In the genomic region with DNA sequence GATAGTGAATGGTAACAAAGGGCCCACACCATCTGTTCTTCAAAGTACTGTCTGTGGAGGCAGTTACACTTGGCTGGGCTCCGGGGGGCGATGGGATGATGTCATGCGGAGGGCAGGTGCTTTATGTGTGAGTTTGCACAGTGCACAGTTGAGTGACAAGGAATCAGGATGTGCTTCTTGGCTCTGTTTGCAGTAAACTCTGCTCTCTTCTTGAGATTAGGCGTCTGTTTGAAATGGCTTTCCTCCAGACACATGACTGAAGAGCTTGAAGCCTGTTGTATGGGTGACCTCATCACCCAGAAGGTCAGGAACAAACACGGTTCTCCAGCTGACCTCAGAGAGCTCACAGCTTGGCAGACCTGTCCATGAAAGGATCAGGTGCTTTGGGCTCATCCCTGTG, we compare ENCODE assay signal across 13 mouse cellular contexts. TPM values are rescaled to one million over a fixed set of nuclear protein-coding genes. Genes with fewer than 3 reads are reported as not detected.
DNase-seq lines count a peak whose midpoint lies in the region; ATAC-seq and TF ChIP-seq lines count a peak whose summit lies in the region.
"Had no signal": no experiment of that assay in that cellular context is flagged by ENCODE, and none has a peak within 500 bp of the region (broad histone marks: within the 10 kb centered on the region; RNA-seq: fewer than 3 reads in every experiment).

No protein-coding gene starts in this region.

- peak; percentile 13 for DNase-seq in adrenal gland, adult 2 months
- DNase-seq in adrenal gland, postnatal 4 days (ENCODE audit: low spot score in 2 of 2), result no peak
- DNase-seq in kidney, adult 2 months, result peak; percentile 30
- DNase-seq in kidney, adult 8-10 months, result no peak
- DNase-seq in lung, postnatal 14 days, result peak; percentile 12
- DNase-seq in spleen, postnatal 10 days (ENCODE audit: low spot score in 2 of 2), result no peak
- no peak for DNase-seq in layer of hippocampus, adult 9-10 months (ENCODE audit: low spot score)
- DNase-seq: gastrocnemius, postnatal 36 days; kidney, postnatal 4 days had no signal

- WGBS in kidney, adult 2 months, result 56% methylated on average over 5 of the region's 5 CpGs
- WGBS in heart, embryonic 11.5 days (ENCODE audit: insufficient replicate concordance), result 76% methylated on average over 5 of the region's 5 CpGs

- H3K4me3 ChIP-seq in kidney, adult 2 months (ENCODE audit: insufficient read depth, low read depth, low read length), result no peak overlapping the region
- H3K4me3 ChIP-seq in heart, embryonic 11.5 days (ENCODE audit: low read depth, low read length), result no peak overlapping the region
- H3K4me3 ChIP-seq: forebrain, embryonic 10.5 days; myocyte had no signal

- no peak overlapping the region for H3K9ac ChIP-seq in heart, embryonic 11.5 days (ENCODE audit: low read depth, low read length)

- H3K36me3 ChIP-seq in kidney, adult 2 months (ENCODE audit: control insufficient read depth, insufficient read depth, low read length), result peaks cover 5% of the 10 kb centered on the region; the same call in 1 of the 2 replicates
- peaks cover 27% of the 10 kb centered on the region for H3K36me3 ChIP-seq in heart, embryonic 11.5 days (ENCODE audit: control insufficient read depth, insufficient read depth, low read length)

- TF ChIP-seq CTCF in kidney, adult 2 months (conservative IDR thresholded peaks at IDR 0.05; ENCODE audit: insufficient read depth, insufficient read length, low read depth, low read length), result no peak

- no peak overlapping the region for H3K4me2 ChIP-seq in heart, embryonic 11.5 days

- no peak overlapping the region for H3K27ac ChIP-seq in kidney, adult 2 months (ENCODE audit: insufficient read depth, low read depth, low read length)
- no peak overlapping the region for H3K27ac ChIP-seq in heart, embryonic 11.5 days (ENCODE audit: low read depth, low read length)
- H3K27ac ChIP-seq: forebrain, embryonic 10.5 days had no signal

- peaks cover 6% of the 10 kb centered on the region; the same call in 1 of the 2 replicates for H3K4me1 ChIP-seq in kidney, adult 2 months (ENCODE audit: control insufficient read depth, insufficient read depth, low read length)
- H3K4me1 ChIP-seq in heart, embryonic 11.5 days (ENCODE audit: control insufficient read depth, insufficient read depth, low read length), result peaks cover 12% of the 10 kb centered on the region
- H3K4me1 ChIP-seq: forebrain, embryonic 10.5 days had no signal

- TF ChIP-seq POLR2A in kidney, adult 2 months (IDR thresholded peaks at IDR 0.05; ENCODE audit: low read depth, low read length), result no peak

- no peaks in the 10 kb centered on the region for H3K9me3 ChIP-seq in heart, embryonic 11.5 days (replicated peaks; ENCODE audit: control insufficient read depth, low read length)
- H3K9me3 ChIP-seq: forebrain, embryonic 10.5 days had no signal

- peak; percentile 26; the same call in 1 of the 2 replicates for ATAC-seq in heart, embryonic 11.5 days (replicated peaks; ENCODE audit: insufficient number of reproducible peaks, low FRiP score, low TSS enrichment)
- ATAC-seq: activated CD4-positive, CD25-positive, alpha-beta regulatory T cell, adult 4 months had no signal

- no peaks in the 10 kb centered on the region for H3K27me3 ChIP-seq in kidney, adult 2 months (replicated peaks; ENCODE audit: control insufficient read depth, insufficient read depth, low read length)
- H3K27me3 ChIP-seq in heart, embryonic 11.5 days (ENCODE audit: control insufficient read depth, insufficient read depth, low read length), result no peaks in the 10 kb centered on the region

RNA-seq across cellular contexts. Expression of a gene that starts 38.0 kb away (rescaled TPM):
- 1 to 10 TPM in 1 of 2 experiments, under 1 TPM in 1; 0.46 to 1.2 TPM for total RNA-seq in adrenal gland, adult 2 months (2021)
- 0.28 and 0.94 TPM in 2 replicates for polyA plus RNA-seq in adrenal gland, adult 2 months (2012; rRNA removed)
- total RNA-seq in adrenal gland, postnatal 4 days (2021), result 10 to 100 TPM in 1 of 2 experiments, 1 to 10 TPM in 1; 1.9 to 24.2 TPM
- polyA plus RNA-seq in kidney, adult 2 months (2012; rRNA removed), result 70.5 and 77.3 TPM in 2 replicates
- polyA plus RNA-seq in heart, embryonic 11.5 days (2014; fragmentation: Nextera tagmentation; extraction: Ambion mirVana), result 1.4 and 1.6 TPM in 2 replicates

Comparison
In these comparisons a context has a peak if more than half of its experiments do, and no peak if none do; other contexts are left out.
1. DNase-seq: peak in adrenal gland, adult 2 months (single experiment), kidney, adult 2 months (single experiment) and lung, postnatal 14 days (single experiment); none in adrenal gland, postnatal 4 days (0 of 2), kidney, adult 8-10 months (0 of 2), spleen, postnatal 10 days (0 of 2) and layer of hippocampus, adult 9-10 months (single experiment).
2. RNA of a gene that starts 38.0 kb away (polyA plus RNA-seq): 70.5 to 77.3 TPM in kidney, adult 2 months; 1.4 to 1.6 TPM in heart, embryonic 11.5 days and 0.28 to 0.94 TPM in adrenal gland, adult 2 months; every median in the first group is over 10 times any median in the second.